Mouse (Mus musculus) cerebellum, adult 11-12 months (tissue): ENCODE measurements at regions not wholly inside any gene's neighbourhood (a gene's known extent, or its start where the extent isn't known, plus 50 kb on each side); places are given as distances from the start of the nearest gene placed in this dataset.
"Not testable (repeated sequence)": the region's sequence is repeated elsewhere in the genome, so short reads cannot be mapped to it uniquely, and the experiment has no call there.

ENCODE experiments used
- DNase-seq: peaks from one replicate; pipeline ENCODE4 v3.0.0; 2022

DNA sequence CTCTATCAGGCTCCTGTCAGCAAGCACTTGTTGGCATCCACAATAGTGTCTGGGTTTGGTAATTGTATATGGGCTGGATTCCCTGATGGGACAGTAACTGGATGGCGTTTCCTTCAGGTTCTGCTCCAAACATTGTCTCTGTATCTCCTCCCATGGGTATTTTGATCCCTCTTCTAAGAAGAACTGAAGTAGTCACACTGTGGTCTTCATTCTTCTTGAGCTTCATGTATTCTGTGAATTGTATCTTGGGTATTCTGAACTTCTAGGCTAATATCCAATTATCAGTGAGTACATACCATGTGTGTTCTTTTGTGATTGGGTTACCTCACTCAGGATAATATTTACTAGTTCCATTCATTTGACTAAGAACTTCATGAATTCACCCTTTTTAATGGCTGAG, 119.2 kb upstream of the Gm21119 start:
- DNase-seq = not testable (repeated sequence)

DNA sequence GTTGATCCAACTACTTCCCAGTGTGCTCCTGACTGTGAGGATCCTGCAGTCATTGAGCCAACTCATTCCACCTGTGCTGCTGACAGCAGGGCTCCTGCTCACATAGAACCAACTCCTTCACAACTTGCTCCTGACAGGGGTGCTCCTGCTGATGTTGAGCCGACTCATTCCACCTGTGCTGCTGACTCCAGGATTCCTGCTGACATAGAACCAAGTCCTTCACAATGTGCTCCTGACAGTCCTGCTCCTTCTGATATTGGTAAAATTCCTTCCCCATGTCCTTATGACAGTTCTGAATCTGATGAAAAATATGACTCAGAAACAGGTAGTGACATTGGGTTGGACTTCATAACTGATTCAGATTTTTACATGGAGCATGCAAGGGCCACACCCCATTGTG, 100.8 kb upstream of the Gm21119 start:
- DNase-seq = peak; percentile 16

DNA sequence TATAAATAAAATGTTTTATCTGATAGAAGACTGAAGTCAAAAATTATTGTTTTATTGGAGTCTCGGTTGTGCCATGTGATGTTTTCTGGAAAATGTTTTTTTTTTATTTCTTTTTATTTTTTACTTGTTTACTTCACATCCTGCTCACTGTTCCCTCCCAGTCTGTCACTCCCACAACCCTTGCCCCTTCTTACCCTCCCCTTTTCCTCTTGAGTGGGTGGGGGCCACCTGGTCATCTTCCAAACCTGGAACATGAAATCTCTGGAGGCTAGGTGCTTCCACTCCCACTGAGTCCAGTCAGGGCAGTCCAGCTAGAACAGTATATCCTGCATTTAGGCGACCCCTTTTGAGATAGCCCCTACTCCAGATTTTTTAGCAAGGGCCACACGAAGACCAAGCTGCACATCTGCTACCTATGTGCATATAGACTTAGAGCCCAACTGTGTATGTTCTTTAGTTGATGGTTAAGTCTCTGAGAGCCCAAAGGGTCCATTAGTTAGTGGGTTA, 98.3 kb upstream of the Gm21119 start:
- DNase-seq = peak; percentile 10

- DNase-seq = not testable (repeated sequence)
Observed at GRCm38 (mm10) chr8:20517551-20517950, 97.2 kb upstream of the Gm21119 start.

DNA sequence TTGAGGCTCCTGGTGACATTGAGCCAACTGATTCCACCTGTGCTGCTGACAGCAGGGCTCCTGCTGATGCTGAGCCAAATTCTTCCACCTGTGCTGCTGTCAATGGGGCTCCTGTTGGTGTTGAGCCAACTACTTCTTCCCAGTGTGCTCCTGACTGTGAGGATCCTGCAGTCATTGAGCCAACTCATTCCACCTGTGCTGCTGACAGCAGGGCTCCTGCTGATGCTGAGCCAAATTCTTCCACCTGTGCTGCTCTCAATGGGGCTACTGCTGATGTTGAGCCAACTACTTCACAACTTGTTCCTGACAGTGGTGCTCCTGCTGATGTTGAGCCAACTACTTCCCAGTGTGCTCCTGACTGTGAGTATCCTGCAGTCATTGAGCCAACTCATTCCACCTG, 90.2 kb upstream of the Gm21119 start:
- DNase-seq = peak; percentile 52

DNA sequence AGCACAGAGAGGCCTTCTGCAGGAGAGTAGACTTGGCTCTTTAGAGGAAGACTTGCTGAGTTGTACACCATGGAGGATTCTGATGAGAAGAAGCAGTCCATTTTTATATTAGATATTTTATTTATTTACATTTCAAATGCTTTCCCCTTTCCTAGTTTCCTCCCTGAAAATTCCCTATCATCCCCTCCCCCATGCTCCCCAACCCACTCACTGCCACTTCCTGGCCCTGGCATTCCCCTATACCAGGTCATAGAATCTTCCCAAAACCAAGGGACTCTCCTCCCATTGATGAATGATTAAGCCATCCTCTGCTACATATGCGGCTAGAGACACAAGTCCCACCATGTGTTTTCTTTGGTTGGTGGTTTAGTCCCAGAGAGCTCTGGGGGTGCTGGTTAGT, 85.7 kb upstream of the Gm21119 start:
- not testable (repeated sequence) for DNase-seq

DNA sequence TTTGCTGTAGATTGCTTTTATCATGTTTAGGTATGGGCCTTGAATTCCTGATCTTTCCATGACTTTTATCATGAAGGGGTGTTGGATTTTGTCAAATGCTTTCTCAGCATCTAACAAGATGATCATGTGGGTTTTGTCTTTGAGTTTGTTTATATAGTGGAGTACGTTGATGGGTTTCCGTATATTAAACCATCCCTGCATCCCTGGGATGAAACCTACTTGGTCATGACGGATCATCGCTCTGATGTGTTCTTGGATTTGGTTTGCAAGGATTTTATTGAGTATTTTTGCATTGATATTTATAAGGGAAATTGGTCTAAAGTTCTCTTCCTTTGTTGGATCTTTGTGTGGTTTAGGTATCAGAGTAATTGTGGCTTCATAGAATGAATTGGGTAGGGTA, 75.7 kb upstream of the Gm21119 start:
- not testable (repeated sequence) for DNase-seq

DNA sequence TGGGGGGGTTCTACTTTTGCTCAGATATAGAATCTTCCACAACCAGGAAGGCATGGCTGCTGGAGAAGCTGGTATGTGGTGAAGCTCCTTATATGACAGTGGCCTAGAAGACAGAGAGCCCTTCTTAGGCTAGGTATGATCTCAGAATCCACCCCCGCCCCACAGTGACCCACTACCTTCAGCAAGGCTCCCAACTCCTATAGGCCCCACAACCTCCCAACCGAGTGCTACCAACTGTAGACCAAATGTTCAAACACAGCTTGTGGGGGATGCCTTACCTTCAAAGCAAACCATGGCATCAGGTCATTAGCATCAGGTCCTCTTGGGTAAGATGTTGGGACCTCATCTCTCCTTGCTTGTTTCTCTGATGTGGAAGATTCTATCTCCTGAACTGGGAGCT, 70.6 kb upstream of the Gm21119 start:
- not testable (repeated sequence) for DNase-seq

DNA sequence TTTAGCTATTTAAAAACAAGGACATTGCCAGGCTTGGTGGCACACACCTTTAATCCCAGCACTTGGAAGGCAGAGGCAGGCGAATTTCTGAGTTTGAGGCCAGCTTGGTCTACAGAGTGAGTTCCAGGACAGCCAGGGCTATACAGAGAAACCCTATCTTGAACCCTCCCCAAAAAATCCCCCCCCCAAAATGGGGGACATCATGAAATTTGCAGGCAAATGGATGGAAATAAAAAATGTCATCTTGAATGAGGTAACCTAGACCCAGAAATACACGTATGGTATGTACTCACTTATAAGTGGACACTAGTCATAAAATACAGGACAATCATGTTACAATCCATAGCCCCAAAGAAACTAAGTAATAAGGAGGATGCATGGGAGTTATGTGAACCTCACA, 69.4 kb upstream of the Gm21119 start:
- DNase-seq = peak; percentile 5

- not testable (repeated sequence) for DNase-seq
Observed at GRCm38 (mm10) chr8:20546401-20546800, 68.3 kb upstream of the Gm21119 start.

DNA sequence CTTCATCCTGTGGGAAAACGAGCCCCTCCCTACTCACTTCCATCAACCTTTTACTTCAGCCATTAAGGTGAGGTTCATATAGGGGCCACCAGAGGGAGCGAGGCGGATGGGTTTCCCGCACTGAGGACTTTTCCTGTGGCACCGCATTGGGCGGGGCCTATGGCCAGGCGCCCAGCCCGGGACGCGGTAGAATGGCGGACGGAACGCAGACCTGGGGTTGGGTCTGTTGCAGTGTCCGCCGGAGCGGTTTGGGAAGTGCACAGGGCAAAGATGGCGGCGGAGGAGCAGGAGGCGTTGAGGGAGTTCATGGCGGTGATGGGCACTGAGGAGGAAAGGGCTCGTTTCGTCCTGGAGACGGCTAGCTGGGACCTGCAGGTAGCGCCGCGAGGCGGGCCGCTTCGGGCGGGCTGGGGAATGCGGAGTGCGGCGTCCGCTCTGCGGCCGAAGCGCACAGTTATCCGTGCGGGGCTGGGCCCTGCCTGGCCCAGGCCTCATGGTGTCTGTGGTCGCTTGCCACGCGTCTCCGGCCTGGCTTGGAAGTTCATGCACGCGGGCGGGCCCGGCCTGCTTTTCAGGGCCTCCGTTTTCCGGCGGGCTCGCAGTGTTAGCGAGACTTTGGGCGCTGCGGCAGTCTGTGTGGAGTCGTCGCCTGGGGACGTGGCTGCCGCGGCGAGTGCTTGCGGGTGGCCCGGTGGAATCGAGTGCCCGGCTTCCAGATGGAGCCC, 64.5 kb upstream of the Gm21119 start:
- DNase-seq = peak; percentile 98

- not testable (repeated sequence) for DNase-seq
Observed at GRCm38 (mm10) chr8:20556501-20557181, 58.1 kb upstream of the Gm21119 start.

DNA sequence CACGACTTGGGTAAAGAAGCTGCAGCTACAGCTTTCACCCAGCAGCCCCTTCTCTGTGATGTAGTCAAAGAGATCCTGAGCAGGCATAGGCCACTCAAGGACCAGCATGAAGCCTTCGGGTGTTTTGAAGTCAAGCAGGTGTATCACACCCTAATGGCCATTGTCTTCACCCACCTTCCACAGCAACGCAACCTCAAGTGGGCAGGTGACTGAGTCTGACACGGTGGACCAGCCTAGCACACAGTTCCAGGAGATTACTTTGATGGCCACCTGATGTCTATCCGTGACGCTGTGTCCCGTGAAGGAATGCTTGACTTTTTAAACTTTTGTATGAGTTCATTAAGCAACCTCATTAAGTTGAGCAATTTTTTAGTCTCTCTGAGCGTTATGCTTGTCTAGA, 57.5 kb upstream of the Gm21119 start:
- not testable (repeated sequence) for DNase-seq

GRCm38 (mm10) chr8:20557609-20558008, 57.1 kb upstream of the Gm21119 start:
- DNase-seq = peak; percentile 51
